Mouse (Mus musculus): ENCODE measurements at regions not wholly inside any gene's neighbourhood (a gene's known extent, or its start where the extent isn't known, plus 50 kb on each side); places are given as distances from the start of the nearest gene placed in this dataset.

GRCm38 (mm10) chr10:99393523-99393922 lies 130.5 kb downstream of the Dusp6 start:
- Histone ChIP-seq H3K27ac (no peak overlapping the region), H3K36me3 (replicated peaks; ENCODE audit: control insufficient read depth, insufficient read depth) (no peaks in the 10 kb centered on the region), H3K4me1 (replicated peaks; ENCODE audit: control insufficient read depth, insufficient read depth, low read length) (no peaks in the 10 kb centered on the region), H3K9me3 (ENCODE audit: control insufficient read depth, low read length) (peaks cover 14% of the 10 kb centered on the region; the same call in 1 of the 2 replicates), H3K27me3 (ENCODE audit: control insufficient read depth, insufficient read depth, low read length) (no peaks in the 10 kb centered on the region), H3K9ac (no peak overlapping the region), H3K4me3 (replicated peaks; ENCODE audit: low read length) (no peak overlapping the region), H3K4me2 (replicated peaks) (no peak overlapping the region)
- WGBS: 86% methylated on average over 8 of the region's 8 CpGs
- DNase-seq (ENCODE audit: low spot score): no peak
- ATAC-seq (ENCODE audit: low FRiP score): no peak

GRCm38 (mm10) chr10:99395411-99395810 lies 132.4 kb downstream of the Dusp6 start:
- Histone ChIP-seq H3K27ac (no peak overlapping the region), H3K36me3 (replicated peaks; ENCODE audit: control insufficient read depth, insufficient read depth) (no peaks in the 10 kb centered on the region), H3K9me3 (ENCODE audit: control insufficient read depth, low read length) (peaks cover 14% of the 10 kb centered on the region; the same call in 1 of the 2 replicates), H3K9ac (no peak overlapping the region), H3K27me3 (ENCODE audit: control insufficient read depth, insufficient read depth, low read length) (no peaks in the 10 kb centered on the region), H3K4me3 (replicated peaks; ENCODE audit: low read length) (no peak overlapping the region), H3K4me2 (replicated peaks) (no peak overlapping the region), H3K4me1 (replicated peaks; ENCODE audit: control insufficient read depth, insufficient read depth, low read length) (no peaks in the 10 kb centered on the region)
- DNase-seq (ENCODE audit: low spot score) (no peak), ATAC-seq (ENCODE audit: low FRiP score) (no peak)
- 94% methylated on average over 1 of the region's 1 CpGs for WGBS

- no peak for DNase-seq (ENCODE audit: low spot score)
- H3K9ac ChIP-seq: no peak overlapping the region
- no peak overlapping the region for H3K4me2 ChIP-seq (replicated peaks)
- no peaks in the 10 kb centered on the region for H3K36me3 ChIP-seq (replicated peaks; ENCODE audit: control insufficient read depth, insufficient read depth)
- no peak for ATAC-seq (ENCODE audit: low FRiP score)
- whole genome bisulfite sequencing: 89% methylated on average over 3 of the region's 3 CpGs
- H3K27ac ChIP-seq: no peak overlapping the region
- no peaks in the 10 kb centered on the region for H3K27me3 ChIP-seq (ENCODE audit: control insufficient read depth, insufficient read depth, low read length)
- no peaks in the 10 kb centered on the region for H3K4me1 ChIP-seq (replicated peaks; ENCODE audit: control insufficient read depth, insufficient read depth, low read length)
- H3K9me3 ChIP-seq (ENCODE audit: control insufficient read depth, low read length): peaks cover 14% of the 10 kb centered on the region; the same call in 1 of the 2 replicates
- no peak overlapping the region for H3K4me3 ChIP-seq (replicated peaks; ENCODE audit: low read length)
Measured at GRCm38 (mm10) chr10:99396630-99397029, 133.6 kb downstream of the Dusp6 start.

DNA sequence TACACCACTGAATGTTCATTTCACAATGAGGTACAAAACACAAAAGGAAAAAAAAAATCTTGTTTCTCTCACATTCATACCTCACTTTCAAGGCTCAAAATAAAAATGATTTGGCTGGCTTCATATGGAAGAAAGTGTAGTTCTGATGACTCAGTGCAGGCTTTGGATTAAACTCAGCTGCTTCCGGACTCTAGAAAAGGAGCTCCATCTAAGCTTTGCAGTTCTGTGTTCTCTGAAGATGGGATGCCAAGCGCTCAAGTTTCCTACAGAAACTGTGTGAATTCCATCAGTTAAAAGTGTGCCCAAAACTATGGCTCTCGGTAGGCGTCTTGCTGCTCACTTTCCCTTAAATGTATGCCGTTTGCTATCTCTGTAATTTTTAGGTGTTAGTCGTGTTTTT lies 137.0 kb downstream of the Dusp6 start:
- Histone ChIP-seq H3K9me3 (ENCODE audit: control insufficient read depth, low read length) (peaks cover 14% of the 10 kb centered on the region; the same call in 1 of the 2 replicates), H3K4me1 (replicated peaks; ENCODE audit: control insufficient read depth, insufficient read depth, low read length) (no peaks in the 10 kb centered on the region), H3K9ac (no peak overlapping the region), H3K4me2 (replicated peaks) (no peak overlapping the region), H3K36me3 (replicated peaks; ENCODE audit: control insufficient read depth, insufficient read depth) (no peaks in the 10 kb centered on the region), H3K27me3 (ENCODE audit: control insufficient read depth, insufficient read depth, low read length) (no peaks in the 10 kb centered on the region), H3K4me3 (replicated peaks; ENCODE audit: low read length) (no peak overlapping the region), H3K27ac (no peak overlapping the region)
- WGBS: 95% methylated on average over 6 of the region's 6 CpGs
- ATAC-seq (ENCODE audit: low FRiP score) (no peak), DNase-seq (ENCODE audit: low spot score) (no peak)

GRCm38 (mm10) chr10:99406764-99407163 lies 143.7 kb downstream of the Dusp6 start:
- 92% methylated on average over 2 of the region's 2 CpGs for WGBS
- no peak for ATAC-seq (ENCODE audit: low FRiP score)
- H3K4me3 ChIP-seq (replicated peaks; ENCODE audit: low read length): no peak overlapping the region
- no peaks in the 10 kb centered on the region for H3K4me1 ChIP-seq (replicated peaks; ENCODE audit: control insufficient read depth, insufficient read depth, low read length)
- H3K27ac ChIP-seq: no peak overlapping the region
- no peak overlapping the region for H3K4me2 ChIP-seq (replicated peaks)
- no peaks in the 10 kb centered on the region for H3K27me3 ChIP-seq (ENCODE audit: control insufficient read depth, insufficient read depth, low read length)
- no peak overlapping the region for H3K9ac ChIP-seq
- peaks cover 4% of the 10 kb centered on the region; the same call in 1 of the 2 replicates for H3K9me3 ChIP-seq (ENCODE audit: control insufficient read depth, low read length)
- no peaks in the 10 kb centered on the region for H3K36me3 ChIP-seq (replicated peaks; ENCODE audit: control insufficient read depth, insufficient read depth)
- no peak for DNase-seq (ENCODE audit: low spot score)

- Histone ChIP-seq H3K4me1 (replicated peaks; ENCODE audit: control insufficient read depth, insufficient read depth, low read length) (no peaks in the 10 kb centered on the region), H3K4me2 (replicated peaks) (no peak overlapping the region), H3K4me3 (replicated peaks; ENCODE audit: low read length) (no peak overlapping the region), H3K27ac (no peak overlapping the region), H3K9ac (no peak overlapping the region), H3K9me3 (ENCODE audit: control insufficient read depth, low read length) (peaks cover 4% of the 10 kb centered on the region; the same call in 1 of the 2 replicates), H3K36me3 (replicated peaks; ENCODE audit: control insufficient read depth, insufficient read depth) (no peaks in the 10 kb centered on the region), H3K27me3 (ENCODE audit: control insufficient read depth, insufficient read depth, low read length) (no peaks in the 10 kb centered on the region)
- DNase-seq (ENCODE audit: low spot score): no peak
- ATAC-seq (ENCODE audit: low FRiP score): no peak
- WGBS: 89% methylated on average over 2 of the region's 2 CpGs
Measured at GRCm38 (mm10) chr10:99408786-99409185, 145.8 kb downstream of the Dusp6 start.

GRCm38 (mm10) chr10:99409744-99410143 lies 146.7 kb downstream of the Dusp6 start:
- Histone ChIP-seq H3K9me3 (ENCODE audit: control insufficient read depth, low read length) (peaks cover 4% of the 10 kb centered on the region; the same call in 1 of the 2 replicates), H3K36me3 (replicated peaks; ENCODE audit: control insufficient read depth, insufficient read depth) (no peaks in the 10 kb centered on the region), H3K9ac (no peak overlapping the region), H3K4me2 (replicated peaks) (no peak overlapping the region), H3K4me1 (replicated peaks; ENCODE audit: control insufficient read depth, insufficient read depth, low read length) (no peaks in the 10 kb centered on the region), H3K4me3 (replicated peaks; ENCODE audit: low read length) (no peak overlapping the region), H3K27ac (no peak overlapping the region), H3K27me3 (ENCODE audit: control insufficient read depth, insufficient read depth, low read length) (no peaks in the 10 kb centered on the region)
- DNase-seq (ENCODE audit: low spot score): no peak
- ATAC-seq (ENCODE audit: low FRiP score): no peak
- 86% methylated on average over 11 of the region's 11 CpGs for WGBS

DNA sequence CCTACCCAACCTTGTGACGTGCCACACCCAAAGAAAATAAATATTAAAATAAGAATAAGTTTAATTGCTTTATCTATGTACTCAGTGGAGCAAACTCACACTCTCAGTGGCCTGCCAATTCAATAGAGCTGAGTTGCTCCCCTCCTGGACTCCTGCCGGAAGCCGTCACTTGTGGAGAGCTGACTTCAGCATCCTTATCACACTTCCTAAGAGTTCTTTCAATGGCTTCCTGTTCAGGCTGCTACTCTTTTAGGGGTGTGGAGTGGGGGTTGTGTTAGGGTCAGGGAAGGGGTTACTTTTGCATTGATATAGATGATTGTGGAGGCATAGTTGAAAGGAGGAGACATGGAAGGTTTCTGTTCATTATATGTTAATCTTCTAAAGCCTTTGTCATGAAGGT lies 147.7 kb downstream of the Dusp6 start:
- ATAC-seq (ENCODE audit: low FRiP score) (no peak), DNase-seq (ENCODE audit: low spot score) (no peak)
- Histone ChIP-seq H3K4me1 (replicated peaks; ENCODE audit: control insufficient read depth, insufficient read depth, low read length) (no peaks in the 10 kb centered on the region), H3K36me3 (replicated peaks; ENCODE audit: control insufficient read depth, insufficient read depth) (no peaks in the 10 kb centered on the region), H3K9ac (no peak overlapping the region), H3K9me3 (ENCODE audit: control insufficient read depth, low read length) (peaks cover 4% of the 10 kb centered on the region; the same call in 1 of the 2 replicates), H3K4me2 (replicated peaks) (no peak overlapping the region), H3K27me3 (ENCODE audit: control insufficient read depth, insufficient read depth, low read length) (no peaks in the 10 kb centered on the region), H3K4me3 (replicated peaks; ENCODE audit: low read length) (no peak overlapping the region), H3K27ac (no peak overlapping the region)
- WGBS: 83% methylated on average over 3 of the region's 3 CpGs

DNA sequence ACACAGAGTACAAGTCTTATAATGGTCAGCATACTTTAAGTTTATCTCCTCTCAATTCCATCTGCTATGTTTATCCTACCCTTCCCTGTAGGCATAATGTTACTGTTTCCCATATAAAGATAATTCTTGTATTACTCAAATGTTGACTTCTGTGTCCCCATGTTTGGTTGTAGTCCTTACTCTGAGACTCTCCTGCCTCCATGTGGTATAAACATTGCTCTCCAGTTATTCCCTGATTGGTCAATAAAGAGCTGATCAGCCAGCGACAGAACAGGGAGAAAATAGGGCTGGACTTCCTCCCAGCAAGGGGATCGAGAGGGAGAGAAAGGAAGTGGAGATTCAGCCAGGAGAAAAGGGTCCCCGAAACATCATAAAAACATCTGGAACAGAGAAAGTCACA lies 150.4 kb downstream of the Dusp6 start:
- Histone ChIP-seq H3K4me1 (replicated peaks; ENCODE audit: control insufficient read depth, insufficient read depth, low read length) (no peaks in the 10 kb centered on the region), H3K9ac (no peak overlapping the region), H3K4me2 (replicated peaks) (no peak overlapping the region), H3K27me3 (ENCODE audit: control insufficient read depth, insufficient read depth, low read length) (no peaks in the 10 kb centered on the region), H3K36me3 (replicated peaks; ENCODE audit: control insufficient read depth, insufficient read depth) (no peaks in the 10 kb centered on the region), H3K9me3 (ENCODE audit: control insufficient read depth, low read length) (peaks cover 4% of the 10 kb centered on the region; the same call in 1 of the 2 replicates), H3K27ac (no peak overlapping the region), H3K4me3 (replicated peaks; ENCODE audit: low read length) (no peak overlapping the region)
- DNase-seq (ENCODE audit: low spot score): no peak
- ATAC-seq (ENCODE audit: low FRiP score): no peak
- 87% methylated on average over 3 of the region's 3 CpGs for WGBS

- H3K9ac ChIP-seq: no peak overlapping the region
- DNase-seq (ENCODE audit: low spot score): no peak
- 68% methylated on average over 8 of the region's 8 CpGs for WGBS
- H3K4me1 ChIP-seq (replicated peaks; ENCODE audit: control insufficient read depth, insufficient read depth, low read length): no peaks in the 10 kb centered on the region
- no peak overlapping the region for H3K27ac ChIP-seq
- no peak overlapping the region for H3K4me2 ChIP-seq (replicated peaks)
- H3K9me3 ChIP-seq (ENCODE audit: control insufficient read depth, low read length): no peaks in the 10 kb centered on the region
- H3K4me3 ChIP-seq (replicated peaks; ENCODE audit: low read length): no peak overlapping the region
- no peaks in the 10 kb centered on the region for H3K36me3 ChIP-seq (replicated peaks; ENCODE audit: control insufficient read depth, insufficient read depth)
- H3K27me3 ChIP-seq (ENCODE audit: control insufficient read depth, insufficient read depth, low read length): no peaks in the 10 kb centered on the region
- no peak for ATAC-seq (ENCODE audit: low FRiP score)
Measured at GRCm38 (mm10) chr10:99416271-99416670, 153.2 kb downstream of the Dusp6 start.
